Mouse (Mus musculus): ENCODE measurements around the gene Grin3a. TPM values are rescaled to one million over a fixed set of nuclear protein-coding genes. Genes with fewer than 3 reads are reported as not detected.

Gene Grin3a
- polyA plus RNA-seq (2015; fragmentation: Illumina TruSeq; extraction: RNeasy Lipid Tissue Mini Kit (QIAGEN cat#74804); ENCODE audit: insufficient read depth, low replicate concordance), result not detected

DNA sequence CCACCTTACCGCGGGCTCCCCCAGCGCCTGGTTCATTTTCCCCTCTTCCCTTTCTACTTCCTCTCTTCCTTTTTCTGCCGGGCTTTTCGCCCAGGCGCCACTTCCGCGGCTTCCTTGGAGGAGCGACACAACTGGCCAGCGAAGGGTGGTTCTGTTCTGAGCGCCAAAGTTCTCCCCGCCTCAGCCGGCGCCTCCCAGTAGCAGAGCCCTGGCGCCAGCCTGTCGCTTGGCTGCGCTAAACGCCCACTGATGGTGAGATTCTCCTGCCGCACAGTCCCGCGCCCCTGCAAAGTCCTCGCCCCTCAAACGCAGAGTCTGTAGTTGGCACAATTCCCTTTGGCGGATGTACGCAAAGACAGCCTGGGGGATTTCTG is at the start of gene Grin3a:
Grin3a (minus strand) TSS at position 133 of the 374 bp plus-strand sequence.

DNA sequence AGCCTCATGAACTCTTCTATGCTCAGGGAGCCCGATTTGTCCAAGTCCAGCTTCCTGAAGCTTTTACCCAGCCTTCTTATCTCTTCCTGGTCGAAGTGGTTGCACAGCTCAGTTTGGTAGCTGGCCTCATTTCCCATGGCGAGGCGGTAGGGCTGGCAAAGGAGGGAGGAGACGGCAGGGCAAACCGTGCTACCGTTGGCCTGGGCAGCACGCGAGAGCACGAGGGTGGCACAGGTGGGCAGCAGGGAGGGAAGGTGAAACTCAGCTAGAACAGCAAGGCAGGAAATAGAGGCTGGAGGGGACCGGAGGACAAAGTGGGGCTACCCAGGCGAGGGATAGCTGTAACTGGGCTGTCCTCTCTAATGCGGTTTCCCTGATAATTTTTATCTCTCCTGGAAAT is 163.7 kb downstream of the Grin3a start, which contains the start of gene Ppp3r2:
Ppp3r2 (minus strand) TSS at position 213 of the 400 bp plus-strand sequence.

DNA sequence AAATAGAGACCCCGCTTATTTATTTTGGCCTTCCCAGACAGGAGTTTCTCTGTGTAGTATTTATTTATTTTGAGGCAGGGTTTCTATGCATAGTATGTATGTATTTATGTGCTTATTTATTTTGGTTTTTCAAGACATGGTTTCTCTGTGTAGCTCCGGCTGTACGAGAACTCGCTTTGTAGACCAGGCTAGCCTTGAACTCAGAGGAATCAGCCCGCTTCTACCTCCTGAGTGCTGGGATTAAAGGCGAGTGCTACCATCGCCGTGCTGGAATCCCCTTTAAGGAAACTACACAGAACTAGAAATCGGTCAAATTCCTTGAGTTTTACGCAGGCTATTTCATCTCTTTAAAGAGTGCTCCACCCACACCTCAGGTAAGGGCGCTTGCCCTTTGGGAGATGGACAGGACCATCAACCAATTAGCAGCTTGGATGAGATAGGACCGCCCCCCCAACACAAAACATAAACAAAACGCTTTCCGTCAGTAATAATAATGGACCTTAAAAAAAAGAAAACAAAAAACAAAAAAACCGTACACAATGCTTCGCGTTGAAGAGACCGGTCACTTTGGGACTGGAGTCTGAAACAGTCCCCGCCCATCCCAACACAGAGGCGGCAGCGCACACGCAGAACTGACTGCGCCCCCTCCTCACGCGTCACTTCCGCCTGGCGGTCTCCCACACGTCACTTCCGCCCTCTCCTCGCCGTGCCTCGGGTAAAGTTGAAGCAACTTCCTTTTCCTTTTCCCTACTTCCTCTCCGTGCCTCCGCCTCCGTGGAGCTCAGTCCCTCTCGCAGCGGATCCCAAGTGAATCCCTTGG is 214.0 kb downstream of the Grin3a start, which contains the start of gene Rnf20:
Rnf20 (plus strand) TSS at position 688 of the 820 bp plus-strand sequence.

Other genes with a start within 250 kb of the Grin3a start
- 1.7 TPM for gene Tmem246, start 247.9 kb downstream of the Grin3a start, polyA plus RNA-seq (2015; fragmentation: Illumina TruSeq; extraction: RNeasy Lipid Tissue Mini Kit (QIAGEN cat#74804); ENCODE audit: insufficient read depth, low replicate concordance)
- gene Rnf20, start 213.7 kb downstream of the Grin3a start, polyA plus RNA-seq (2015; fragmentation: Illumina TruSeq; extraction: RNeasy Lipid Tissue Mini Kit (QIAGEN cat#74804); ENCODE audit: insufficient read depth, low replicate concordance), result 116 TPM
- gene Ppp3r2, start 163.7 kb downstream of the Grin3a start, polyA plus RNA-seq (2015; fragmentation: Illumina TruSeq; extraction: RNeasy Lipid Tissue Mini Kit (QIAGEN cat#74804); ENCODE audit: insufficient read depth, low replicate concordance), result not detected

Measured in spleen, adult 10 weeks (tissue).